Mouse (Mus musculus) heart, postnatal 25 days (tissue): Measurements from ENCODE around the gene Mapt. TPM values are rescaled to one million over a fixed set of nuclear protein-coding genes. Genes with fewer than 3 reads are reported as not detected.
"Not testable (repeated sequence)": the region's sequence is repeated elsewhere in the genome, so short reads cannot be mapped to it uniquely, and the experiment has no call there.

ENCODE experiments used
- DNase-seq: peaks from one replicate; pipeline ENCODE4 v3.0.0; 2022; ENCODE audit warnings: low spot score
- intact Hi-C: fragments of 180-260 bp; cut with DNase I; formaldehyde crosslinking; loops from one replicate; pipeline ENCODE4 v1.15.1; 2025
- total RNA-seq, 2 experiments: library from RNA; stranded (reverse); gene quantifications; 2 replicates each; pipeline ENCODE4 v1.2.3; 2021

Gene Mapt
- total RNA-seq, 2 experiments from 2014 or later: 67.0 to 70.7 TPM

GRCm38 (mm10) chr11:104232141-104233061 is 1.2 kb downstream of the Mapt start:
- intact Hi-C loops: loop anchor here (2.0 kb wide), 1 partner anchor 46 kb away; no protein-coding TSS in a partner anchor
- DNase-seq: no peak

- intact Hi-C loops: loop anchor here (2.0 kb wide), 1 partner anchor 46 kb away; no protein-coding TSS in a partner anchor
- DNase-seq: no peak
Observed at GRCm38 (mm10) chr11:104233101-104233500, 1.9 kb downstream of the Mapt start.

GRCm38 (mm10) chr11:104233574-104234206 is 2.5 kb downstream of the Mapt start:
- DNase-seq: no peak

GRCm38 (mm10) chr11:104234680-104235079 is 3.5 kb downstream of the Mapt start:
- no peak for DNase-seq
- intact Hi-C loops: no loop called here

More at GRCm38 (mm10) chr11:104233574-104234206, 2.5 kb downstream of the Mapt start:
- intact Hi-C loops: loop anchor here (2.0 kb wide), 1 partner anchor 45 kb away; no protein-coding TSS in a partner anchor

- no peak for DNase-seq
- intact Hi-C loops: no loop called here
Observed at GRCm38 (mm10) chr11:104235881-104236280, 4.7 kb downstream of the Mapt start.

GRCm38 (mm10) chr11:104237226-104237625 is 6.0 kb downstream of the Mapt start:
- peak; percentile 29 for DNase-seq
- intact Hi-C loops: no loop called here

GRCm38 (mm10) chr11:104237958-104238747 is 7.0 kb downstream of the Mapt start:
- no peak for DNase-seq
- intact Hi-C loops: no loop called here

- intact Hi-C loops, DNase-seq: not testable (repeated sequence)
Observed at GRCm38 (mm10) chr11:104245478-104245877, 14.3 kb downstream of the Mapt start.

- intact Hi-C loops: no loop called here
- DNase-seq: no peak
Observed at GRCm38 (mm10) chr11:104246171-104246694, 15.0 kb downstream of the Mapt start.

GRCm38 (mm10) chr11:104247141-104247717 is 16.0 kb downstream of the Mapt start:
- intact Hi-C loops: no loop called here
- DNase-seq: no peak

GRCm38 (mm10) chr11:104249420-104249819 is 18.2 kb downstream of the Mapt start:
- intact Hi-C loops: no loop called here
- no peak for DNase-seq

- intact Hi-C loops: no loop called here
- no peak for DNase-seq
Observed at GRCm38 (mm10) chr11:104251121-104251520, 19.9 kb downstream of the Mapt start.

- intact Hi-C loops: no loop called here
- no peak for DNase-seq
Observed at GRCm38 (mm10) chr11:104252094-104252493, 20.9 kb downstream of the Mapt start.

GRCm38 (mm10) chr11:104254408-104255039 is 23.3 kb downstream of the Mapt start:
- no peak for DNase-seq
- intact Hi-C loops: no loop called here

- intact Hi-C loops: no loop called here
- DNase-seq: no peak
Observed at GRCm38 (mm10) chr11:104256179-104256578, 25.0 kb downstream of the Mapt start.

GRCm38 (mm10) chr11:104258991-104259390 is 27.8 kb downstream of the Mapt start:
- intact Hi-C loops: no loop called here
- no peak for DNase-seq

- no peak for DNase-seq
- intact Hi-C loops: no loop called here
Observed at GRCm38 (mm10) chr11:104264683-104265082, 33.5 kb downstream of the Mapt start.

- intact Hi-C loops: no loop called here
- no peak for DNase-seq
Observed at GRCm38 (mm10) chr11:104265669-104266068, 34.5 kb downstream of the Mapt start.

GRCm38 (mm10) chr11:104267380-104267779 is 36.2 kb downstream of the Mapt start:
- no peak for DNase-seq
- intact Hi-C loops: no loop called here
